Mouse (Mus musculus) lung, embryonic 16.5 days (tissue): ENCODE measurements around the gene Rasgef1b. TPM values are rescaled to one million over a fixed set of nuclear protein-coding genes. Genes with fewer than 3 reads are reported as not detected.

Experiments
- ATAC-seq: fragments of 200-750 bp; cut with Nextera tagmentation; 2 replicates; pipeline ENCODE4 v1.8.0; 2017; ENCODE audit warnings: low read depth, mild to moderate bottlenecking, moderate library complexity
- H3K27ac ChIP-seq: fragments of 300-500 bp; sonication (generic); 2 replicates; pipeline ENCODE4 v1.5.1; 2014; ENCODE audit warnings: mild to moderate bottlenecking, control low read depth, low read length
- H3K27me3 ChIP-seq: fragments of 300-500 bp; sonication (generic); 2 replicates; pipeline ENCODE4 v1.6.1; 2014; ENCODE audit warnings: low read depth, low read length, mixed read lengths; ENCODE audit not compliant: control insufficient read depth, insufficient read depth
- H3K36me3 ChIP-seq: fragments of 300-500 bp; sonication (generic); 2 replicates; pipeline ENCODE4 v1.6.1; 2014; ENCODE audit warnings: low read length; ENCODE audit not compliant: control insufficient read depth, insufficient read depth
- H3K4me1 ChIP-seq: fragments of 300-500 bp; sonication (generic); replicated peaks from 2 replicates; pipeline ENCODE4 v1.6.1; 2014; ENCODE audit warnings: low read length, mixed read lengths; ENCODE audit not compliant: control insufficient read depth, insufficient read depth
- H3K4me2 ChIP-seq: fragments of 300-500 bp; sonication (generic); 2 replicates; pipeline ENCODE4 v1.6.1; 2014; ENCODE audit warnings: low read depth, low read length, control low read depth
- H3K4me3 ChIP-seq: fragments of 300-500 bp; sonication (generic); 2 replicates; pipeline ENCODE4 v1.5.1; 2014; ENCODE audit warnings: mild to moderate bottlenecking, low read length, control low read depth
- H3K9ac ChIP-seq: fragments of 300-500 bp; sonication (generic); 2 replicates; pipeline ENCODE4 v1.6.1; 2014; ENCODE audit warnings: low read length, control low read depth
- H3K9me3 ChIP-seq: fragments of 300-500 bp; sonication (generic); 2 replicates; pipeline ENCODE4 v1.6.1; 2016; ENCODE audit warnings: low read length; ENCODE audit not compliant: control insufficient read depth
- WGBS: fragments of 180-500 bp; shearing (Covaris S2); extraction: QIAGEN DNeasy Blood & Tissue Kit; methylation state at CpG from one replicate; pipeline ENCODE4 v1.1.7; 2014; 5-methylcytosine and 5-hydroxymethylcytosine counted together
- polyA plus RNA-seq: library from polyadenylated mRNA; unstranded; fragments of >200 nt; fragmentation: Nextera tagmentation; extraction: Ambion mirVana; gene quantifications from 2 replicates; pipeline ENCODE4 v1.2.1, GENCODE M21; 2015

The Rasgef1b gene
- polyA plus RNA-seq, 1 experiment from 2014 or later, result 17.3 TPM

DNA sequence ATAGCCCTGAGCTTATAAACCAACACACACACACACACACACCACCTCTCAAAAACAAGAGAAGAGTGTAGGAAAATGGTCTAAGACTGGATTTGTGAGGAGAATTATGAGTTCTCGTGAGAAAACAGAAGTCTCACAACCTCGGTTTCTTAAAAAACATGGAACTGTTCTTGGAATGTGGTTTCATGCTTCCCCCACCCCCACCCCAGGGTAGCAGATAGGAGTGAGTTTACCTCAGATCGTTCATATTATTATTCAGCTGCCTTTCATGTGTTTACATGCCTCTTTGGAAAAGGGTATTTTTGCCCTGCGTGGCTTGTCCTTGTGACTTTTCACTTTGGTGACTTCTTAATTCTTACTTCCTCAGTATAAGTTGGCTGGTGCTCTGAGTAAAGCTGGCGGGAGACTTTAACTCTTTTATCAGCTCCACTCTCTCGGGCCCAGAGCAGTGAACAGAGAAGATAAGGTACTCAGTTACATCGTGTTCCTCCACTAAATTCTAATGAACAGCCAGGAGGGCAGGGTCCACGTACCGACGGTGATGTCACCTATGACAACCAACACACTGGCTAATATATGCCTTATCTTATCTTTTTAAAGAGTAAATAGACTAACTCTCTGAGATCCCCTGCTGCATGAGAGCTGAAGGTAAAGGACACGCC, 96.1 kb downstream of the Rasgef1b start:
- ATAC-seq, result no peak
- Histone ChIP-seq H3K9me3 (no peaks in the 10 kb centered on the region), H3K27ac (no peak overlapping the region), H3K36me3 (no peaks in the 10 kb centered on the region), H3K4me1 (no peaks in the 10 kb centered on the region), H3K4me2 (no peak overlapping the region), H3K4me3 (no peak overlapping the region), H3K27me3 (no peaks in the 10 kb centered on the region), H3K9ac (no peak overlapping the region)
- WGBS, result 22% methylated on average over 11 of the region's 11 CpGs

DNA sequence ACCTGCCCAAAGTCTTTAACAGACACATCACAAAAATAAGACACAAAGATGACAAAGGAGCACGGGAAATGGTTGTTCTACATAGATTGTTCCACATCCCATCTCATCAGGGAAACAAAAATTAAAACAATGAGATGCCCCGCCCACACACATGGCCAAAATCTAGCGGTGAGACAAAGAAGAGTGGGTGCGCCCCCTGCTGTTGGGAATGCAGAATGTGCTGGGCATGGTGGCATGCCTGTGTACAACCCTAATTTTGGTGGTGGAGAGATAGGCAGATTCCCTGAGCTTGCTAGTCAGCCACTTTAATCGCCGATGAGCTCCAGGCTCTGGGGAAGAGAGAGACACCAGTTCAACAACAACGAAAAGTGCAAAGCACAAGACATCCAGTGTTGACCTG, 98.8 kb downstream of the Rasgef1b start:
- H3K4me2 ChIP-seq, result no peak overlapping the region
- ATAC-seq, result no peak
- no peaks in the 10 kb centered on the region for H3K4me1 ChIP-seq
- no peak overlapping the region for H3K27ac ChIP-seq
- H3K9me3 ChIP-seq, result no peaks in the 10 kb centered on the region
- H3K4me3 ChIP-seq, result no peak overlapping the region
- WGBS, result 79% methylated on average over 7 of the region's 7 CpGs
- no peaks in the 10 kb centered on the region for H3K36me3 ChIP-seq
- H3K9ac ChIP-seq, result no peak overlapping the region
- no peaks in the 10 kb centered on the region for H3K27me3 ChIP-seq

DNA sequence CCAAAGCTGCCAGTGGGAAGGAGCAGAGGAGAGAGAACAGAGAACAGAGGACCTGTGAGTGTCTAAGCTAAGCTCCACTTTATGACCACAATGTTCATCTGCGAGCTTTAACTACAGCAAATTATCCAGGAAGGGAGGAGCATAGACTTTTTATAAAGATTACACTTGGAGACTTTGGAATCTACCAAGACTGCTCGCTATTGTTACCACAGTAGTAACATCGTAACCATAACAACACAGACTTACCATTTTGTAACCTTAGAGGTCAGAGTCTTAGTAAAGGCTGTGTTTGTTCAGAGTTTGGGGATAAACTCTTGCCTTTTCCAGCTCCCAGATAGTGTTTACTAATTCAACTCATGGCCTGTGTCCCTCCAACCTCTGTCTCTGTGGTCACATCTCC, 103.3 kb downstream of the Rasgef1b start:
- H3K27ac ChIP-seq, result no peak overlapping the region
- no peak overlapping the region for H3K9ac ChIP-seq
- no peak overlapping the region for H3K4me2 ChIP-seq
- 49% methylated on average over 3 of the region's 3 CpGs for WGBS
- no peak overlapping the region for H3K4me3 ChIP-seq
- H3K36me3 ChIP-seq, result no peaks in the 10 kb centered on the region
- H3K27me3 ChIP-seq, result no peaks in the 10 kb centered on the region
- ATAC-seq, result no peak
- no peaks in the 10 kb centered on the region for H3K9me3 ChIP-seq
- H3K4me1 ChIP-seq, result no peaks in the 10 kb centered on the region

DNA sequence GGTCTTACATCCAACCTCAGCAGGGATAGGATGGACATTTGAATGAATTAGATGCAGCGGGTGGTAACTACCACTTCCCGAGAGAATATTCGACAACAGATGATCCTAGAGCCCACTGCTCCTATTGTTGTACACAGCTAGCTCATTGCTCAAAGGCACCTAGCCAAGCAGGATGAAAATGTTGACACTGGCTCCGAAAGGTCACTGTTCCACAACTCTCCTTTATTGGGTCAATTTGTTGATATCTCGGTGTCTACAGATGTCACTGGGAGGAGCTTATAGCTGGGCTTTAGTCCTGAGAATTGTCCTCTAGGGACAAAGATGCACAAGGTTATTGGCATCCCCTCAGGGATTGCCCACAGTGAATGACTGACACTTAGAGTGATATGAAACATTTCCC, 108.1 kb downstream of the Rasgef1b start:
- Histone ChIP-seq H3K36me3 (no peaks in the 10 kb centered on the region), H3K9me3 (no peaks in the 10 kb centered on the region), H3K27me3 (no peaks in the 10 kb centered on the region), H3K4me3 (no peak overlapping the region), H3K27ac (no peak overlapping the region), H3K9ac (no peak overlapping the region), H3K4me1 (no peaks in the 10 kb centered on the region), H3K4me2 (no peak overlapping the region)
- 87% methylated on average over 5 of the region's 5 CpGs for WGBS
- no peak for ATAC-seq

DNA sequence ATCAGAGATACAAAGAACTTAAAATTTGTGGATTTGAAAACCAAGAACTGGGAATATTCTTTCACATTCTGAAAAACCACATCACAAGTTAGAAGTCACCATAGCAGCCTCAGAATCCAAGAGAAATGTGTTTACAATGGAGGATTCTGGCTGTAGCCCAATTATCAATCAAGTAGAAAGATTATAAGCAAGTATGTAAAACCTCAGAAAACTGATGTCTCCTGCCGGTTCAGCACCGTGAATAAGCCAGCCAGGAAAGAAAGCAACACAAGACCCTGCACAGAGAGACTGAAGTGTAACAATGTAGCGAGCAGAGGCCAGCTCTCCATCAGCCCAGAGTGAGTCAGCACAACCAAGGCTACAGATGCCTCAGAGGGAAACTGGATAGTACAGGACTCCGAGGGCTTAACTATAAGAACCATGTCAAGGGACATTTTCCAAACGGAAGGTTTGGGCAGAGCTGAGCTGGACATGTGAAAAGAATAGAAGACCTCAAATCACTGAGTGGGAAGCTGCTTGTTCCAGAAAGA, 111.5 kb downstream of the Rasgef1b start:
- H3K4me2 ChIP-seq, result no peak overlapping the region
- no peak overlapping the region for H3K4me3 ChIP-seq
- no peaks in the 10 kb centered on the region for H3K36me3 ChIP-seq
- ATAC-seq, result no peak
- WGBS, result 13% methylated on average over 5 of the region's 5 CpGs
- no peak overlapping the region for H3K9ac ChIP-seq
- H3K9me3 ChIP-seq, result no peaks in the 10 kb centered on the region
- peaks cover 6% of the 10 kb centered on the region for H3K4me1 ChIP-seq
- H3K27me3 ChIP-seq, result no peaks in the 10 kb centered on the region; the same call in 1 of the 2 replicates
- H3K27ac ChIP-seq, result no peak overlapping the region

DNA sequence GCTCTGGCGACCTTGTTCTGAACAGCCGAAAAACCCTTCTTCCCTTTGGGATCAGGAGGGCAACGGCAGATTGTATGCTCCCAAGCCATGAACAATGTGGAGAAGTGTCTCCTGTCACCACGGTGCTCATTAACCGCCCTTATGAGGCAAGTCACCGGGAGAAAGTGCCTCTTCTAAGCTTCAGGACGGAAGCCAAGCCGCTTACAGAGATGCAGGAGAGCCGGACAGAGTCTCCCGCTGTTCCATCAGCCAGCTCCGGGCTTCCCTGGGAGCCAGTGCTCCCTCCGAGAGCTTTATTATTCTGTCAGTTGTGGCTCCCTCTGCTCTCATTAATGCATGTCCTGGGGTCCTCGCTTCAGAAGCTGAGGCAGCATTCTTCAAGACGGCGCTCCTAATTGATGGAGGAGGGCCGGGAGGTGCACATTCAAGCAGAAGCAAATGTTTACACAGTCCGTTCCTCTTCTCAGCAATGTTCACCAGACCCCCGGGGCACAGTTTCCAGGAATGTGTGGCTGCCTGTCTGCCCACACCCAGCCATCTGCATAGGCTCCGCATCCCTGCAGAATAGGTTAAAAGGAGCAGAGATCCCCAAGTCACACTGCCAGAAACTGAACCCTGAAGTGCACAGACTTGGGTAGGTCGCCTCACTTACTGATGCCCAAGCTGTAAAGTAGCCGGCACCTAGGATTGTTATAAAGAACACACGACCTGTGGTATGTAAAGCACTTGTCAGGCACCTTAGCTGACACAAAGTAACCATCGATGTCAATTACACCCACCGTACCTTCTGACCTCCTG, 115.3 kb downstream of the Rasgef1b start:
- Histone ChIP-seq H3K4me3 (0 out of 2 replicates have a peak overlapping the region, but pooled peaks have one; percentile 9), H3K9ac (no peak overlapping the region), H3K9me3 (no peaks in the 10 kb centered on the region), H3K27ac (no peak overlapping the region), H3K27me3 (peaks cover 9% of the 10 kb centered on the region; the same call in 1 of the 2 replicates), H3K4me2 (peak overlapping the region; percentile 46), H3K36me3 (no peaks in the 10 kb centered on the region), H3K4me1 (peaks cover 6% of the 10 kb centered on the region)
- 3% methylated on average over 24 of the region's 24 CpGs for WGBS
- no peak for ATAC-seq

DNA sequence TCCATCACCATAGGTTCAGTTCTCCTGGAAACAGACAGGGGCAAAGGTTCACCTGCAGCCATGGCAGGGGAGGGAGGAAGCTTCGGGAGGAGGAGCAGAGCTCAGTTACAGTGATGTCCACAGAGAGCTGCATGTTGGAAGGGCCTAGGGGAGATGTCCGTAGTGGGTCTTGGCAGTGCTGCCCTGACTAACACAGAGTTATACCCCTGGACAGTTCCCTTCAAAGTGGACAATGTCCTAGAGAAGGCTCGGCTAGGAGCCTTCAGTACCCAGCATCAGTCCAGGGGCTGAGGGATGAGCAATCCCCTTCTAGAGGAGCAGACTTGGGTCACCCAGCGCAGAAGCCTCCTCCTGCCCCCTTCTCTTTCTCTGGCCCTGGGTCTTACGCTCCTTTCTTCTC, 121.3 kb downstream of the Rasgef1b start:
- Histone ChIP-seq H3K9ac (no peak overlapping the region), H3K4me3 (no peak overlapping the region), H3K4me2 (no peak overlapping the region), H3K27ac (no peak overlapping the region), H3K4me1 (peaks cover 5% of the 10 kb centered on the region; the same call in 1 of the 2 replicates), H3K9me3 (no peaks in the 10 kb centered on the region), H3K36me3 (no peaks in the 10 kb centered on the region), H3K27me3 (peaks cover 9% of the 10 kb centered on the region; the same call in 1 of the 2 replicates)
- 60% methylated on average over 5 of the region's 5 CpGs for WGBS
- ATAC-seq, result no peak

DNA sequence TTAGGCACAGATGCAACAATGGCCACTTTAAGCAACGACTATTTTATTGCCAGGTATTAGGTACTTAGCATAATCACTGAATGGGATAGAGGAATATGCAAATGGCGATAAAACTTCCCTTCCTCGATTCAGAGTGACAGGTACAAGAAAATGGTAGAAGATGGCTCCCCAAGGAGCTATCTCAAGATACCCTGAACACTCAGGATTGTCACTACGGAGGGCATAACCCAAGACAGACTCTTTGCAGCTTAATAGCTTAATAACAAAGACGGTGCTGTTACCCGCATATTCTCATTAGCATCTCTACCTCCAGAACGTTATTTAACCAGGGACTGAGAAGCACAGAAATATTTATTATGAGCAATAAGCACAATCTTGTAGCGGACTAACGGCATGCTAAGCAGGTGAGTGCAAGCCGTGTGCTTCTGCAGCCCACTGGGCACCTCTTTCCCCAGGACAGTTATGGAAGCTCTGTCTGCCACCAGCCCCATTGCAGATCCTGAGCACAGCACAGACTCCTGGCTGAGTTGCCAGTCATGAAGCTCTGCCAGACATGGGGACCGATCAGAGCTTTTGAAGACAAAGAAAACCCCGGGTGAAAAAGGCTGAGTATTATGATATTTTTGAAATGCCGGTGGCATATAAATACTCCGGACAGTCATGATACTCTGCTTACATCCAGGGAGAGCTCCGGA, 122.6 kb downstream of the Rasgef1b start:
- Histone ChIP-seq H3K4me2 (no peak overlapping the region), H3K4me3 (no peak overlapping the region), H3K36me3 (no peaks in the 10 kb centered on the region), H3K27ac (no peak overlapping the region), H3K9me3 (no peaks in the 10 kb centered on the region), H3K9ac (no peak overlapping the region), H3K27me3 (peaks cover 9% of the 10 kb centered on the region; the same call in 1 of the 2 replicates), H3K4me1 (peaks cover 10% of the 10 kb centered on the region; the same call in 1 of the 2 replicates)
- ATAC-seq, result no peak
- 82% methylated on average over 15 of the region's 15 CpGs for WGBS
